Mouse (Mus musculus): ENCODE results near the gene Serpina3a. TPM values are rescaled to one million over a fixed set of nuclear protein-coding genes. Genes with fewer than 3 reads are reported as not detected.

Gene Serpina3a
- polyA plus RNA-seq, 1 experiment = not detected

DNA sequence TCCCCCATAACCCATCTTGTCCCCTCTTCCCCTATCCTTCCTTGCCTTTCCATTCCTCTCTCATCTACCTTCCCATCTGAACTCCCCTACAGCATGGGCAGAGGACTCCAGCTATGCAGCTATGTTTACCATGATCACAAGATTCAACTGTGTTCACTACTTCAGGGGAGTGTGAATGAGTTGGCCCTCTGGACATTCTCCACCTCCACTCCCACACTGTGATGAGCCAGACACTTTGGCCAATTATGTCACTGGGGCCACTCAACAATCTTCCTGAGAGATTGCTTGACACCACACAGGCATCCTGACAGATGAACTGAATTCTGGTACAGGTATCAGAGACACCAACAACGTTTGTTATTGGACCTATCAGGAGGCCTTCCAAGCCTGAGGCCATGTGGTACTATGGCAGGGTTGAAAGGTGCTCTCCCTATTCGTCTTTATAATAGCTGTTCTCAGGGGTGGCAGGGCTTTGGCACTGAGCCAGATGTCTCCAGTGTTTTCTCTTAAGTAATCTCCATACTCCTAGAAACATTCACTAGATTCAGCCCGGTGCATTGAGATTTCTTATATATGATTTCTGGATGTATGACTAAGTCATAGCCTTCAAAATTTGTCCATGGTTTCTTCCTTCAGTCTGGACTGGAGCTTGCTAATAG lies 2.5 kb downstream of the Serpina3a start:
- no peak overlapping the region for H3K4me3 ChIP-seq (ENCODE audit: low read depth, low read length)
- H3K27ac ChIP-seq (ENCODE audit: insufficient read depth, low read depth, low read length) = no peak overlapping the region
- TF ChIP-seq CTCF (IDR thresholded peaks at IDR 0.05; ENCODE audit: extremely low read depth, insufficient read length, insufficient replicate concordance, low read depth, low read length) = no peak
- TF ChIP-seq POLR2A (IDR thresholded peaks at IDR 0.05; ENCODE audit: low read depth, low read length) = no peak
- no peaks in the 10 kb centered on the region for H3K36me3 ChIP-seq (ENCODE audit: control insufficient read depth, insufficient read depth, low read length)
- H3K4me1 ChIP-seq (ENCODE audit: control insufficient read depth, insufficient read depth, insufficient read length, low read length) = peaks cover 2% of the 10 kb centered on the region; the same call in 1 of the 2 replicates
- 27% methylated on average over 3 of the region's 3 CpGs for WGBS
- H3K27me3 ChIP-seq (ENCODE audit: control insufficient read depth, insufficient read depth, low read length) = no peaks in the 10 kb centered on the region

DNA sequence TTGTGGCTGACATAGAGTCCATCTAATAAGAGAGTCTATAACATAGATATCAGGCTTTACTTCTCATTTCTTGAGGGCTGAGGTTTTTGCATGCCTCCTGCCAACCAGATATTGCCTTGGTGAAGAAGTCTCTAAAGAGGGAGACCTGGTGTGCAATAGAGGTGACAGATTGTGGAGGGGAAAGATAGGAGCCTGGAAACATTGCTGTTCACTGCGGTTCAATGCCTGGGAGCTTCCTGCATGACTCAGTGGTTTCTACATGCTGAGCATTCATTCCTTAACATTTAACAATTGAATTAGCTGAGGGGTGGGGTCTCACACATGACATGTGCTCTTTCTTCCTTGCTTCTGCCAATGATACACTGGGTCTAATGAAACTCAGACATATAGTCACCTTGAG lies 10.6 kb downstream of the Serpina3a start:
- WGBS = 79% methylated on average over 1 of the region's 1 CpGs
- Histone ChIP-seq H3K36me3 (ENCODE audit: control insufficient read depth, insufficient read depth, low read length) (no peaks in the 10 kb centered on the region), H3K4me3 (ENCODE audit: low read depth, low read length) (no peak overlapping the region), H3K27ac (ENCODE audit: insufficient read depth, low read depth, low read length) (no peak overlapping the region), H3K27me3 (ENCODE audit: control insufficient read depth, insufficient read depth, low read length) (no peaks in the 10 kb centered on the region), H3K4me1 (ENCODE audit: control insufficient read depth, insufficient read depth, insufficient read length, low read length) (no peaks in the 10 kb centered on the region)
- TF ChIP-seq CTCF (IDR thresholded peaks at IDR 0.05; ENCODE audit: extremely low read depth, insufficient read length, insufficient replicate concordance, low read depth, low read length) = no peak
- no peak for TF ChIP-seq POLR2A (IDR thresholded peaks at IDR 0.05; ENCODE audit: low read depth, low read length)

DNA sequence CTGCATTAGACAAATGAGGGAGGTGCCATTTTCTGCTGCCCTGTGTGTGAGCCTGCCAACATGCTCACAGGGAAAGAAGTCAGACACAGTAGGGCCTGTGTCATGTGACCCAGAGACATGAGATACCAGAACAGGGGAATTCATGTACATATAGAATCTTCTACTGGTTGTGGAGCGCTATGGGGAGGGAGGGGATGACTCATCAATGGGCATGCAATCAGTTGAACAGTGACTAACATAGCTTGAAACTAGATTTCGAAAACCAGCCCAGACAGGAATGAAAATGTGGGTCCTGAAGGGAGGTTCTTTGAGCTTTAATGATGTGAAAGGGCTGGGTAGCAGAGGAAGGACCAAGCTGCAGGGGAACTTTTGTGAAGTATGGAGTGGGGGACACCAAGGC lies 11.5 kb downstream of the Serpina3a start:
- TF ChIP-seq CTCF (IDR thresholded peaks at IDR 0.05; ENCODE audit: extremely low read depth, insufficient read length, insufficient replicate concordance, low read depth, low read length) = no peak
- TF ChIP-seq POLR2A (IDR thresholded peaks at IDR 0.05; ENCODE audit: low read depth, low read length) = no peak
- H3K4me1 ChIP-seq (ENCODE audit: control insufficient read depth, insufficient read depth, insufficient read length, low read length) = no peaks in the 10 kb centered on the region
- WGBS = 75% methylated on average over 2 of the region's 2 CpGs
- H3K27ac ChIP-seq (ENCODE audit: insufficient read depth, low read depth, low read length) = no peak overlapping the region
- no peaks in the 10 kb centered on the region for H3K36me3 ChIP-seq (ENCODE audit: control insufficient read depth, insufficient read depth, low read length)
- no peak overlapping the region for H3K4me3 ChIP-seq (ENCODE audit: low read depth, low read length)
- no peaks in the 10 kb centered on the region for H3K27me3 ChIP-seq (ENCODE audit: control insufficient read depth, insufficient read depth, low read length)

DNA sequence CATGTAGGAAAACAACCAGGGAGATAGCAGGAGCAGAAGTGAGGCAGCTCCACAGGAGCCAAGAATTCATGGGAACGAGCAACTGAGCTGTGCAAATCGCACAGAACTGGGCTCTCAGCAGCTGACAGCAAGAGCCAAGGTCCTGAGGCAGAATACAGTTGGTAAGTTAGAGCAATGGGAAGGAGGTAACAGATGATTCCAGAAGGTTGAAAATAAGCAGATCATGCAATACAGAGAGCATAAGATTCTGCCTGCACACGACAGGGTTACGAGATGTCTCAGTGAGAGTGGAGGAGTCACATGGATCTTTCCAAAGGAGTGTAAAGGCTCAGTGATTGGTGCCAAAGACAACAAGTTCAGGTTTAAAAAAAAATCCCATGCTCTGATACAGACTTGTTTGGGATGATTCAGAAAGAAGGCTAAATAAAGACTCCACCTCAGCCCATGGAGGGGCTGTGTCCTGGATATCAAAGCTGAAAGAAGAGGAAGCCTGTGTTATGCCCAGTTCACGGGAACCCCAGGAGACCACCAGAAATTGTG lies 12.6 kb downstream of the Serpina3a start:
- no peaks in the 10 kb centered on the region for H3K36me3 ChIP-seq (ENCODE audit: control insufficient read depth, insufficient read depth, low read length)
- no peaks in the 10 kb centered on the region for H3K4me1 ChIP-seq (ENCODE audit: control insufficient read depth, insufficient read depth, insufficient read length, low read length)
- no peaks in the 10 kb centered on the region for H3K27me3 ChIP-seq (ENCODE audit: control insufficient read depth, insufficient read depth, low read length)
- 85% methylated on average over 5 of the region's 5 CpGs for WGBS
- no peak overlapping the region for H3K27ac ChIP-seq (ENCODE audit: insufficient read depth, low read depth, low read length)
- H3K4me3 ChIP-seq (ENCODE audit: low read depth, low read length) = no peak overlapping the region
- no peak for TF ChIP-seq CTCF (IDR thresholded peaks at IDR 0.05; ENCODE audit: extremely low read depth, insufficient read length, insufficient replicate concordance, low read depth, low read length)
- no peak for TF ChIP-seq POLR2A (IDR thresholded peaks at IDR 0.05; ENCODE audit: low read depth, low read length)

DNA sequence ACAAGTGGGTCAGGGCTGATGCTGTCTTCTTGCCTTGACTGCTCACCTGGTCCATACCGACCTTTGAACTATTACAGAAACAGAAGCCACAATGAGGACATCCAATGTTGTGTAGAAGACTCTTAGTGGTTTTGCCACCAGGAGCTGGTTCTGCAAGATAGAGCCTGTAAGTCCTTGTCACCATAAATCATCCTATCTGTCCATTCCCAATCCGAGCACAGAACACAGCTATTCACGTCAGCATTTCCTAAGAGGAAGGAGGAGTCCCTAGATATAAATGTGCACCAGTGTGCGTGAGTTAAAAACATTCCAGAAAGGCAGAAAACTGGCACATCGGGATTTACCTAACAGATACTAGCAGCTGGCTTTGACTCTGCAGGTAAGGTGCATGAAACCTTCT lies 15.2 kb downstream of the Serpina3a start, which contains the start of gene Serpina3b:
Gene Serpina3b, plus strand, starts transcription at position 301 of the 400 bp plus-strand sequence.
- no peak within 1 kb of the TSS for H3K27ac ChIP-seq (ENCODE audit: insufficient read depth, low read depth, low read length)
- no peaks in the 10 kb centered on the region for H3K27me3 ChIP-seq (ENCODE audit: control insufficient read depth, insufficient read depth, low read length)
- WGBS = 82% methylated on average over 5 of the region's 5 CpGs
- H3K36me3 ChIP-seq (ENCODE audit: control insufficient read depth, insufficient read depth, low read length) = no peaks in the 10 kb centered on the region
- no peaks in the 10 kb centered on the region for H3K4me1 ChIP-seq (ENCODE audit: control insufficient read depth, insufficient read depth, insufficient read length, low read length)
- H3K4me3 ChIP-seq (ENCODE audit: low read depth, low read length) = no peak within 1 kb of the TSS
- TF ChIP-seq CTCF (IDR thresholded peaks at IDR 0.05; ENCODE audit: extremely low read depth, insufficient read length, insufficient replicate concordance, low read depth, low read length) = no peak
- TF ChIP-seq POLR2A (IDR thresholded peaks at IDR 0.05; ENCODE audit: low read depth, low read length) = no peak

DNA sequence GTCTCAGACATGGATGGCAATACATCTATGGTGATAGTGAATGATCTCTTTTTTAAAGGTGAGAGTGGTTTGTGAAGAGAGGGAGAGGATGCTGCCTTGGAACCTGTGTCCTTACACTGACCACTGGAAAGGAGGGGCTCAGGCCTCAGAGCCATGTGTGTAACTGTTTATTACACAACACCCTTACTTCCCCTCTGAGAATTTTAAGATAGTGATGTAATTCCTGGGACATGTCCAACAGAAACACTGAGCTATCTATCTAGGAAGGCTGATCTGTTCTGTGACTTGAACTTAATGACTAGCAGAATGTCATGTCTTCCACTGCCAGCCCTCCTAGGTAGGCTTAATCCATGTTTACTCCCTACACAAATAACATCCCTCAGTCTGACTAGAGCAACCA lies 18.5 kb downstream of the Serpina3a start:
- Histone ChIP-seq H3K27ac (ENCODE audit: insufficient read depth, low read depth, low read length) (no peak overlapping the region), H3K4me3 (ENCODE audit: low read depth, low read length) (no peak overlapping the region), H3K36me3 (ENCODE audit: control insufficient read depth, insufficient read depth, low read length) (no peaks in the 10 kb centered on the region), H3K4me1 (ENCODE audit: control insufficient read depth, insufficient read depth, insufficient read length, low read length) (no peaks in the 10 kb centered on the region), H3K27me3 (ENCODE audit: control insufficient read depth, insufficient read depth, low read length) (no peaks in the 10 kb centered on the region)
- TF ChIP-seq POLR2A (IDR thresholded peaks at IDR 0.05; ENCODE audit: low read depth, low read length) (no peak), CTCF (IDR thresholded peaks at IDR 0.05; ENCODE audit: extremely low read depth, insufficient read length, insufficient replicate concordance, low read depth, low read length) (no peak)

DNA sequence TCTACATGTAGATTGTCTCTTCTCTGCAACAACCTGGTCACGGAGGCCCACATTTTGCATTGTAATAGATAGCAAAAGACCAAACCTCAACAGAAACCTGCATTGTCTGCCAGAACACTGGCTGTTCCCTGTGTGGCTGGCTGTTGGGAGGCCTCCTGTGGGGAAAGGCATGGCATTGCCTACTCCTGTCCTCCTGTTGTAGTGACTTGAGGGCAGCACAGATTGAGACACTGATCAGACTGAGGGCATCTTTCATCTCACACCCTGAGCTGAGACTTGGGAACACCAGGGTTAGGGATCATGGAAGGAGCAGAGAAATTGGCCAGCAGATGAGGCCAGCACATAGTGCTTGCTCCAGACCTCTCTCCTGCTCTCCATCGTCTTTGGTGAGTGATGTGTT lies 25.7 kb downstream of the Serpina3a start:
- peaks cover 36% of the 10 kb centered on the region; the same call in 1 of the 2 replicates for H3K4me1 ChIP-seq (ENCODE audit: control insufficient read depth, insufficient read depth, insufficient read length, low read length)
- no peak overlapping the region for H3K4me3 ChIP-seq (ENCODE audit: low read depth, low read length)
- no peaks in the 10 kb centered on the region for H3K36me3 ChIP-seq (ENCODE audit: control insufficient read depth, insufficient read depth, low read length)
- no peaks in the 10 kb centered on the region for H3K27me3 ChIP-seq (ENCODE audit: control insufficient read depth, insufficient read depth, low read length)
- TF ChIP-seq CTCF (IDR thresholded peaks at IDR 0.05; ENCODE audit: extremely low read depth, insufficient read length, insufficient replicate concordance, low read depth, low read length) = no peak
- no peak for TF ChIP-seq POLR2A (IDR thresholded peaks at IDR 0.05; ENCODE audit: low read depth, low read length)
- H3K27ac ChIP-seq (ENCODE audit: insufficient read depth, low read depth, low read length) = no peak overlapping the region
- WGBS = 93% methylated on average over 2 of the region's 2 CpGs

Measured in small intestine, adult 2 months (tissue).